Mouse (Mus musculus): ENCODE measurements around the gene Xylt1.

Xylt1 gene

GRCm38 (mm10) chr7:117435091-117435490 lies 54.3 kb downstream of the Xylt1 start:
- DNase-seq (ENCODE audit: low spot score), result no peak

- DNase-seq (ENCODE audit: low spot score), result no peak
These were observed 55.1 kb downstream of the Xylt1 start for GRCm38 (mm10) chr7:117435730-117436441.

- no peak for DNase-seq (ENCODE audit: low spot score)
These were observed 56.1 kb downstream of the Xylt1 start for GRCm38 (mm10) chr7:117436892-117437291.

- DNase-seq (ENCODE audit: low spot score), result no peak
These were observed 60.2 kb downstream of the Xylt1 start for GRCm38 (mm10) chr7:117440994-117441393.

- no peak for DNase-seq (ENCODE audit: low spot score)
These were observed 61.9 kb downstream of the Xylt1 start for GRCm38 (mm10) chr7:117442639-117443038.

- DNase-seq (ENCODE audit: low spot score), result no peak
These were observed 62.4 kb downstream of the Xylt1 start for GRCm38 (mm10) chr7:117443215-117443614.

GRCm38 (mm10) chr7:117445471-117445870 lies 64.7 kb downstream of the Xylt1 start:
- no peak for DNase-seq (ENCODE audit: low spot score)

- no peak for DNase-seq (ENCODE audit: low spot score)
These were observed 68.8 kb downstream of the Xylt1 start for GRCm38 (mm10) chr7:117449605-117450004.

GRCm38 (mm10) chr7:117451212-117451611 lies 70.4 kb downstream of the Xylt1 start:
- DNase-seq (ENCODE audit: low spot score), result peak; percentile 15

- DNase-seq (ENCODE audit: low spot score), result no peak
These were observed 71.5 kb downstream of the Xylt1 start for GRCm38 (mm10) chr7:117452269-117452668.

GRCm38 (mm10) chr7:117454789-117455548 lies 74.2 kb downstream of the Xylt1 start:
- no peak for DNase-seq (ENCODE audit: low spot score)

GRCm38 (mm10) chr7:117462196-117462935 lies 81.6 kb downstream of the Xylt1 start:
- DNase-seq (ENCODE audit: low spot score), result peak; percentile 7

GRCm38 (mm10) chr7:117464956-117465355 lies 84.2 kb downstream of the Xylt1 start:
- DNase-seq (ENCODE audit: low spot score), result no peak

GRCm38 (mm10) chr7:117466006-117466780 lies 85.4 kb downstream of the Xylt1 start:
- DNase-seq (ENCODE audit: low spot score), result no peak

GRCm38 (mm10) chr7:117470243-117470802 lies 89.5 kb downstream of the Xylt1 start:
- no peak for DNase-seq (ENCODE audit: low spot score)

GRCm38 (mm10) chr7:117472055-117472780 lies 91.4 kb downstream of the Xylt1 start:
- peak; percentile 38 for DNase-seq (ENCODE audit: low spot score)

- DNase-seq (ENCODE audit: low spot score), result peak; percentile 17
These were observed 92.3 kb downstream of the Xylt1 start for GRCm38 (mm10) chr7:117472781-117473743.

- peak; percentile 75 for DNase-seq (ENCODE audit: low spot score)
These were observed 93.5 kb downstream of the Xylt1 start for GRCm38 (mm10) chr7:117474302-117474701.

- no peak for DNase-seq (ENCODE audit: low spot score)
These were observed 94.3 kb downstream of the Xylt1 start for GRCm38 (mm10) chr7:117475106-117475505.

GRCm38 (mm10) chr7:117478937-117479336 lies 98.2 kb downstream of the Xylt1 start:
- no peak for DNase-seq (ENCODE audit: low spot score)

Measured in embryo, embryonic 10.5 days (tissue).